8 mouse cellular contexts compared by ENCODE assay signal in genomic region chr11:98729119-98729588, GRCm38 (mm10). TPM values are rescaled to one million over a fixed set of nuclear protein-coding genes. Genes with fewer than 3 reads are reported as not detected.
DNase-seq lines count a peak whose midpoint lies in the region; ATAC-seq lines count a peak whose summit lies in the region.

Gene Med24 (minus strand): TSS chr11:98729435.

- peak; percentile 97 for DNase-seq in 3T3-L1 (ENCODE audit: low read depth, low spot score)
- DNase-seq in adrenal gland, postnatal 14 days: peak; percentile 90
- DNase-seq in heart, adult 11 months: peak; percentile 100
- DNase-seq in kidney, adult 18-20 months: peak; percentile 89
- peak; percentile 88 for DNase-seq in limb, embryonic 11.5 days (ENCODE audit: low spot score)
- peak; percentile 95 for DNase-seq in midbrain, embryonic 14.5 days
- peak; percentile 88 to 91 for DNase-seq in spleen, postnatal 36 days (ENCODE audit: low spot score in 2 of 2)

- WGBS in embryonic facial prominence, embryonic 12.5 days: under 1% methylated on average over 16 of the region's 16 CpGs
- under 1% methylated on average over 16 of the region's 16 CpGs for WGBS in limb, embryonic 11.5 days
- under 1% methylated on average over 16 of the region's 16 CpGs for WGBS in midbrain, embryonic 14.5 days

- ATAC-seq in embryonic facial prominence, embryonic 12.5 days (ENCODE audit: insufficient number of reproducible peaks, insufficient read depth, low FRiP score, low TSS enrichment): 0 out of 2 replicates have a peak, but pooled peaks have one; percentile 76
- ATAC-seq in limb, embryonic 11.5 days (ENCODE audit: insufficient number of reproducible peaks, low FRiP score, low TSS enrichment, low read depth): peak; percentile 86; the same call in 1 of the 2 replicates
- ATAC-seq in midbrain, embryonic 14.5 days (ENCODE audit: low FRiP score, low TSS enrichment): peak; percentile 93

- H3K27ac ChIP-seq in embryonic facial prominence, embryonic 12.5 days: peak within 1 kb of the TSS; percentile 55; the same call in 1 of the 2 replicates
- 0 out of 2 replicates have a peak within 1 kb of the TSS, but pooled peaks have one; percentile 10 for H3K27ac ChIP-seq in limb, embryonic 11.5 days (replicated peaks; ENCODE audit: low read depth, low read length)
- H3K27ac ChIP-seq in midbrain, embryonic 14.5 days (replicated peaks; ENCODE audit: low read depth, low read length): peak within 1 kb of the TSS; percentile 80

- peak within 1 kb of the TSS; percentile 69 for H3K4me3 ChIP-seq in embryonic facial prominence, embryonic 12.5 days
- peak within 1 kb of the TSS; percentile 60 for H3K4me3 ChIP-seq in limb, embryonic 11.5 days (ENCODE audit: low read depth, low read length)
- peak within 1 kb of the TSS; percentile 57 for H3K4me3 ChIP-seq in midbrain, embryonic 14.5 days (replicated peaks; ENCODE audit: low read depth, low read length)

- H3K4me1 ChIP-seq in embryonic facial prominence, embryonic 12.5 days: peaks cover 6% of the 10 kb centered on the region; the same call in 1 of the 2 replicates
- peaks cover 4% of the 10 kb centered on the region; the same call in 1 of the 2 replicates for H3K4me1 ChIP-seq in limb, embryonic 11.5 days (ENCODE audit: control insufficient read depth, insufficient read depth, low read length)
- H3K4me1 ChIP-seq in midbrain, embryonic 14.5 days (ENCODE audit: control insufficient read depth, insufficient read depth, low read length): 0 out of 2 replicates have a peak, but pooled peaks cover 11% of the 10 kb centered on the region

- peaks cover 34% of the 10 kb centered on the region for H3K36me3 ChIP-seq in embryonic facial prominence, embryonic 12.5 days
- H3K36me3 ChIP-seq in limb, embryonic 11.5 days (ENCODE audit: control insufficient read depth, insufficient read depth, low read length): no peaks in the 10 kb centered on the region
- H3K36me3 ChIP-seq in midbrain, embryonic 14.5 days (ENCODE audit: control insufficient read depth, insufficient read depth, low read length): peaks cover 15% of the 10 kb centered on the region

- no peaks in the 10 kb centered on the region for H3K27me3 ChIP-seq in embryonic facial prominence, embryonic 12.5 days
- H3K27me3 ChIP-seq in limb, embryonic 11.5 days (ENCODE audit: control insufficient read depth, insufficient read depth, low read length): no peaks in the 10 kb centered on the region
- no peaks in the 10 kb centered on the region for H3K27me3 ChIP-seq in midbrain, embryonic 14.5 days (ENCODE audit: control insufficient read depth, insufficient read depth, low read length)

- peak within 1 kb of the TSS; percentile 78 for H3K4me2 ChIP-seq in embryonic facial prominence, embryonic 12.5 days (replicated peaks)
- H3K4me2 ChIP-seq in limb, embryonic 11.5 days (ENCODE audit: low read depth, severe bottlenecking): peak within 1 kb of the TSS; percentile 58
- peak within 1 kb of the TSS; percentile 57 for H3K4me2 ChIP-seq in midbrain, embryonic 14.5 days (ENCODE audit: low read length)

- no peaks in the 10 kb centered on the region for H3K9me3 ChIP-seq in embryonic facial prominence, embryonic 12.5 days
- no peaks in the 10 kb centered on the region; the same call in 1 of the 2 replicates for H3K9me3 ChIP-seq in limb, embryonic 11.5 days (ENCODE audit: control insufficient read depth, low read length)
- H3K9me3 ChIP-seq in midbrain, embryonic 14.5 days (ENCODE audit: control insufficient read depth, low read length): no peaks in the 10 kb centered on the region

- H3K9ac ChIP-seq in embryonic facial prominence, embryonic 12.5 days: peak within 1 kb of the TSS; percentile 66
- peak within 1 kb of the TSS; percentile 57 for H3K9ac ChIP-seq in limb, embryonic 11.5 days (ENCODE audit: low read length)
- H3K9ac ChIP-seq in midbrain, embryonic 14.5 days (replicated peaks; ENCODE audit: low read length): peak within 1 kb of the TSS; percentile 65

RNA-seq across cellular contexts. Expression of gene Med24, which starts in this region (rescaled TPM):
- 47.4 and 55.5 TPM in 2 replicates for total RNA-seq in adrenal gland, postnatal 14 days (2021)
- 70.4 and 73.6 TPM in 2 replicates for polyA plus RNA-seq in embryonic facial prominence, embryonic 12.5 days (2016; fragmentation: Nextera tagmentation; extraction: Ambion mirVana)
- 68.0 and 69.2 TPM in 2 replicates for polyA plus RNA-seq in limb, embryonic 11.5 days (2014; fragmentation: Nextera tagmentation; extraction: Ambion mirVana)
- 65.7 and 81.1 TPM in 2 replicates for polyA plus RNA-seq in midbrain, embryonic 14.5 days (2014; fragmentation: Nextera tagmentation; extraction: Ambion mirVana)

Comparison
In these comparisons a context has a peak if more than half of its experiments do, and no peak if none do; other contexts are left out.
1. Peak in every context shown above with its lines: DNase-seq, ATAC-seq, H3K4me3 ChIP-seq and H3K27ac ChIP-seq.
2. H3K27ac ChIP-seq: peak in every context shown above with its lines; median percentile 80 in midbrain, embryonic 14.5 days; 55 in embryonic facial prominence, embryonic 12.5 days; 10 in limb, embryonic 11.5 days.